In the genomic region with DNA sequence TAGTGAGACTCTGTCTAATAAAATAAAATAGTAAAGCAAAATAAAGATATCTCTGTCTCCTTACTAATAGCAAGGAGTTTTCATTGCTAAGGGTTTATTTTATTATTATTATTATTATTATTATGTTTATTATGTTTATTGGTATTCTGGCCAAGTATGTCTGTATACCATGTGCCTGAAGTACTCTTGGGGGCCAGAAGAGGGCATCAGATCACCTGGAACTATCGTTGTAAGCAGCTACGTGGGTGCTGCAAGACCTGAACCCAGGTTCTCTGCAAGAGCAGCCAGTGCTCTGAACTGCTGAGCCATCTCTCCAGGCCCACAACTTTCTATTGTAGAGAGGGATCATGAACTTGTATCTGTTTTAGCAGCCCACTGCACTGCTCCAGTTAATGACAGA, we compare ENCODE assay signal across 16 mouse cellular contexts. TPM values are rescaled to one million over a fixed set of nuclear protein-coding genes. Genes with fewer than 3 reads are reported as not detected.
DNase-seq lines count a peak whose midpoint lies in the region; ATAC-seq and TF ChIP-seq lines count a peak whose summit lies in the region.
"Had no signal": no experiment of that assay in that cellular context is flagged by ENCODE, and none has a peak within 500 bp of the region (broad histone marks: within the 10 kb centered on the region; RNA-seq: fewer than 3 reads in every experiment).

No protein-coding gene starts in this region.

- no peak for ATAC-seq in liver, embryonic 14.5 days (ENCODE audit: insufficient read depth)
- no peak for ATAC-seq in monocyte, adult 5-6 weeks (replicated peaks; ENCODE audit: insufficient number of reproducible peaks, low FRiP score, low TSS enrichment, poor library complexity, severe bottlenecking)
- ATAC-seq in inflammation-experienced regulatory T-cells, adult 6 months = no peak

- no peaks in the 10 kb centered on the region for H3K4me1 ChIP-seq in cerebellum, adult 2 months (ENCODE audit: control insufficient read depth, insufficient read depth, low read length)
- no peaks in the 10 kb centered on the region for H3K4me1 ChIP-seq in liver, embryonic 14.5 days (replicated peaks; ENCODE audit: control insufficient read depth in 2 of 2, insufficient read depth in 2 of 2, low read length in 1 of 2)
- H3K4me1 ChIP-seq: stomach, embryonic 15.5 days had no signal

- no peaks in the 10 kb centered on the region for H3K36me3 ChIP-seq in liver, embryonic 14.5 days (replicated peaks; ENCODE audit: control insufficient read depth, insufficient read depth, low read depth)
- H3K36me3 ChIP-seq: embryonic facial prominence, embryonic 13.5 days; hindbrain, embryonic 13.5 days; stomach, embryonic 15.5 days had no signal

- no peak for TF ChIP-seq POLR2A in cerebellum, adult 2 months (IDR thresholded peaks at IDR 0.05; ENCODE audit: borderline replicate concordance, insufficient read depth, low read length)

- no peak for TF ChIP-seq EP300 in liver, embryonic 14.5 days (IDR thresholded peaks at IDR 0.05; ENCODE audit: low read depth)

- H3K27ac ChIP-seq in cerebellum, adult 2 months (ENCODE audit: insufficient read depth, low read length) = no peak overlapping the region
- H3K27ac ChIP-seq in liver, embryonic 14.5 days = no peak overlapping the region
- H3K27ac ChIP-seq: embryonic facial prominence, embryonic 13.5 days; hindbrain, embryonic 13.5 days; stomach, embryonic 15.5 days had no signal

- no peaks in the 10 kb centered on the region; the same call in 1 of the 2 replicates for H3K27me3 ChIP-seq in cerebellum, adult 2 months (ENCODE audit: control insufficient read depth, insufficient read depth, low read length)
- peaks cover 17% of the 10 kb centered on the region for H3K27me3 ChIP-seq in liver, embryonic 14.5 days (ENCODE audit: control insufficient read depth, insufficient read depth, low read length)
- H3K27me3 ChIP-seq: embryonic facial prominence, embryonic 13.5 days; hindbrain, embryonic 13.5 days; stomach, embryonic 15.5 days had no signal

- TF ChIP-seq CTCF in cerebellum, adult 2 months (IDR thresholded peaks at IDR 0.05; ENCODE audit: borderline replicate concordance, insufficient read depth, low read depth, low read length) = 0 out of 2 replicates have a peak, but pooled peaks have one; percentile 9
- TF ChIP-seq CTCF in liver, embryonic 14.5 days (IDR thresholded peaks at IDR 0.05; ENCODE audit: low read depth) = peak; percentile 37; the same call in 1 of the 2 replicates

- H3K9me3 ChIP-seq in liver, embryonic 14.5 days (ENCODE audit: control insufficient read depth, low read length) = no peaks in the 10 kb centered on the region
- H3K9me3 ChIP-seq: embryonic facial prominence, embryonic 13.5 days; stomach, embryonic 15.5 days had no signal

- H3K4me3 ChIP-seq in cerebellum, adult 2 months (replicated peaks; ENCODE audit: insufficient read depth, low read depth, low read length) = no peak overlapping the region
- H3K4me3 ChIP-seq in liver, embryonic 14.5 days (ENCODE audit: insufficient read depth in 1 of 2, low read depth in 2 of 2, low read length in 2 of 2) = no peak overlapping the region
- H3K4me3 ChIP-seq: embryonic facial prominence, embryonic 13.5 days; hindbrain, embryonic 13.5 days; stomach, embryonic 15.5 days had no signal

- H3K4me2 ChIP-seq in liver, embryonic 14.5 days (ENCODE audit: low read depth) = no peak overlapping the region
- H3K4me2 ChIP-seq: embryonic facial prominence, embryonic 13.5 days; hindbrain, embryonic 13.5 days; stomach, embryonic 15.5 days had no signal

- H3K9ac ChIP-seq in liver, embryonic 14.5 days (replicated peaks) = no peak overlapping the region
- H3K9ac ChIP-seq: embryonic facial prominence, embryonic 13.5 days; hindbrain, embryonic 13.5 days; stomach, embryonic 15.5 days had no signal

- DNase-seq in cerebellum, adult 2 months = no peak
- no peak for DNase-seq in cerebellum, adult 11-12 months
- no peak for DNase-seq in liver, embryonic 14.5 days (ENCODE audit: low read depth in 3 of 3, low spot score in 3 of 3)
- no peak for DNase-seq in liver
- peak; percentile 23 for DNase-seq in 3T3-L1 (ENCODE audit: low read depth, low spot score)
- DNase-seq in MEL-GATA-1-ER (ENCODE audit: extremely low read depth, low read depth) = peak; percentile 4
- DNase-seq: cerebellum, adult 18-20 months; kidney, adult 9 months; thymus, postnatal 36 days had no signal

- 82% methylated on average over 2 of the region's 2 CpGs for WGBS in cerebellum, adult 2 months
- WGBS in liver, embryonic 14.5 days (ENCODE audit: insufficient replicate concordance) = 46% methylated on average over 2 of the region's 2 CpGs

RNA-seq across cellular contexts. Expression of gene Cox6a1, which starts 26.7 kb away (rescaled TPM):
- 2,268 and 2,327 TPM in 2 replicates for polyA plus RNA-seq in cerebellum, adult 2 months (2012; rRNA removed)
- 747 and 780 TPM in 2 replicates for polyA plus RNA-seq in liver, embryonic 14.5 days (2012; rRNA removed)
- polyA plus RNA-seq in liver, embryonic 14.5 days (2014; fragmentation: Nextera tagmentation; extraction: Ambion mirVana) = 731 and 761 TPM in 2 replicates
- 55.6 to 79.0 TPM (median 64.1 TPM) in 3 replicates for total RNA-seq in monocyte, adult 5-6 weeks (2017)
- polyA plus RNA-seq in inflammation-experienced regulatory T-cells, adult 6 months (2017; shearing (Covaris generic)) = 100 to 1,000 TPM; 550 to 644 (median 560) TPM

RNA-seq across cellular contexts. Expression of gene Triap1, which starts 34.4 kb away (rescaled TPM):
- polyA plus RNA-seq in cerebellum, adult 2 months (2012; rRNA removed) = 29.7 and 30.3 TPM in 2 replicates
- polyA plus RNA-seq in liver, embryonic 14.5 days (2012; rRNA removed) = 11.0 and 15.4 TPM in 2 replicates
- polyA plus RNA-seq in liver, embryonic 14.5 days (2014; fragmentation: Nextera tagmentation; extraction: Ambion mirVana) = 28.9 and 30.8 TPM in 2 replicates
- total RNA-seq in monocyte, adult 5-6 weeks (2017) = 16.4 to 23.1 TPM (median 22.2 TPM) in 3 replicates
- 10 to 100 TPM; 40.3 to 56.5 (median 51.5) TPM for polyA plus RNA-seq in inflammation-experienced regulatory T-cells, adult 6 months (2017; shearing (Covaris generic))

RNA-seq across cellular contexts. Expression of gene Gatc, which starts 34.5 kb away (rescaled TPM):
- polyA plus RNA-seq in cerebellum, adult 2 months (2012; rRNA removed) = 32.8 and 33.6 TPM in 2 replicates
- polyA plus RNA-seq in liver, embryonic 14.5 days (2012; rRNA removed) = 11.6 and 12.5 TPM in 2 replicates
- 13.6 and 15.4 TPM in 2 replicates for polyA plus RNA-seq in liver, embryonic 14.5 days (2014; fragmentation: Nextera tagmentation; extraction: Ambion mirVana)
- total RNA-seq in monocyte, adult 5-6 weeks (2017) = 4.9 to 7.6 TPM (median 5.8 TPM) in 3 replicates
- 10 to 100 TPM; 10.7 to 12.5 (median 11.3) TPM for polyA plus RNA-seq in inflammation-experienced regulatory T-cells, adult 6 months (2017; shearing (Covaris generic))

RNA-seq across cellular contexts. Expression of gene Srsf9, which starts 48.5 kb away (rescaled TPM):
- polyA plus RNA-seq in cerebellum, adult 2 months (2012; rRNA removed) = 60.1 and 65.0 TPM in 2 replicates
- polyA plus RNA-seq in liver, embryonic 14.5 days (2012; rRNA removed) = 31.8 and 46.2 TPM in 2 replicates
- polyA plus RNA-seq in liver, embryonic 14.5 days (2014; fragmentation: Nextera tagmentation; extraction: Ambion mirVana) = 81.6 and 93.6 TPM in 2 replicates
- total RNA-seq in monocyte, adult 5-6 weeks (2017) = 62.5 to 83.1 TPM (median 79.3 TPM) in 3 replicates
- 10 to 100 TPM; 15.7 to 26.8 (median 26.5) TPM for polyA plus RNA-seq in inflammation-experienced regulatory T-cells, adult 6 months (2017; shearing (Covaris generic))

RNA-seq across cellular contexts. Expression of gene Msi1, which starts 54.0 kb away (rescaled TPM):
- 56.5 and 60.4 TPM in 2 replicates for polyA plus RNA-seq in cerebellum, adult 2 months (2012; rRNA removed)
- 0.95 and 1.2 TPM in 2 replicates for polyA plus RNA-seq in liver, embryonic 14.5 days (2012; rRNA removed)
- 0.37 and 0.59 TPM in 2 replicates for polyA plus RNA-seq in liver, embryonic 14.5 days (2014; fragmentation: Nextera tagmentation; extraction: Ambion mirVana)
- not detected in 3 replicates for total RNA-seq in monocyte, adult 5-6 weeks (2017)
- not detected for polyA plus RNA-seq in inflammation-experienced regulatory T-cells, adult 6 months (2017; shearing (Covaris generic))
- total RNA-seq: common myeloid progenitor, adult 5-6 weeks; megakaryocyte progenitor cell, adult 5-6 weeks had no signal

Comparison
In these comparisons a context has a peak if more than half of its experiments do, and no peak if none do; other contexts are left out.
1. DNase-seq: peak in 3T3-L1 (single experiment) and MEL-GATA-1-ER (single experiment); none in cerebellum, adult 2 months (0 of 2), cerebellum, adult 11-12 months (single experiment), liver, embryonic 14.5 days (0 of 3) and liver (single experiment).